ENCODE assay signal across 12 mouse cellular contexts in the genomic region with DNA sequence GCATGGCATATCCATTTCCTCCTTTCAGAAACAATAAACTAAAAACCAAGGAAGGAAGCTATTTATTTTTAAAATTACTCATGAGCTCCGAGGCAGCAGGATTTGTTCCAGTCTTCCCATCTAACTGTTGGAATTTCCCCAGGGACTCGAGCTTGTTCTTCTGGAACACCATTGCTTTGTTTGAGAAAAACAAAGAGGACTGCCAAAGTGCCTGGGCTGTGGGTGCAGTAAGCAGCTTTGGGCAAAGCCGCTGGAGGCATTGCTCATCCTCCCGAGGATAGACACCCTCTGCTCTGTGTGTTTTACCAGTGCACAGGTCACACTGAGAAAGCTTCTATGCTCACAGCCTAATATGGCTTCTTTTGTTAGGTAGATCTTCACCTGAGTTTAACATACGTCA. TPM values are rescaled to one million over a fixed set of nuclear protein-coding genes. Genes with fewer than 3 reads are reported as not detected.
DNase-seq lines count a peak whose midpoint lies in the region; ATAC-seq and TF ChIP-seq lines count a peak whose summit lies in the region.
"Had no signal": no experiment of that assay in that cellular context is flagged by ENCODE, and none has a peak within 500 bp of the region (broad histone marks: within the 10 kb centered on the region; RNA-seq: fewer than 3 reads in every experiment).

No protein-coding gene starts in this region.

- H3K4me1 ChIP-seq in hindbrain, postnatal 0 days (ENCODE audit: insufficient read depth, low read length): no peaks in the 10 kb centered on the region
- H3K4me1 ChIP-seq in hindbrain, embryonic 16.5 days (ENCODE audit: control insufficient read depth, insufficient read depth, low read depth, low read length): no peaks in the 10 kb centered on the region
- H3K4me1 ChIP-seq in midbrain, postnatal 0 days (ENCODE audit: insufficient read depth, low read length): no peaks in the 10 kb centered on the region
- peaks cover 10% of the 10 kb centered on the region; the same call in 1 of the 2 replicates for H3K4me1 ChIP-seq in midbrain, embryonic 10.5 days

- no peak for ATAC-seq in hindbrain, postnatal 0 days
- no peak for ATAC-seq in hindbrain, embryonic 16.5 days
- ATAC-seq in midbrain, postnatal 0 days (ENCODE audit: low FRiP score): no peak
- ATAC-seq: activated CD4-positive, CD25-positive, alpha-beta regulatory T cell, adult 4 months had no signal

- 18% methylated on average over 5 of the region's 5 CpGs for WGBS in hindbrain, postnatal 0 days
- WGBS in hindbrain, embryonic 16.5 days: 24% methylated on average over 5 of the region's 5 CpGs
- WGBS in midbrain, postnatal 0 days: 20% methylated on average over 5 of the region's 5 CpGs
- 26% methylated on average over 5 of the region's 5 CpGs for WGBS in midbrain, embryonic 10.5 days

- no peak overlapping the region for H3K9ac ChIP-seq in hindbrain, postnatal 0 days (replicated peaks; ENCODE audit: low read length)
- no peak overlapping the region for H3K9ac ChIP-seq in hindbrain, embryonic 16.5 days (ENCODE audit: low read depth, low read length)
- no peak overlapping the region for H3K9ac ChIP-seq in midbrain, postnatal 0 days (replicated peaks; ENCODE audit: low read length, poor library complexity, severe bottlenecking)
- H3K9ac ChIP-seq: liver, embryonic 14.5 days had no signal

- H3K27ac ChIP-seq in hindbrain, postnatal 0 days: no peak overlapping the region
- H3K27ac ChIP-seq in hindbrain, embryonic 16.5 days (ENCODE audit: low read depth, low read length): no peak overlapping the region
- H3K27ac ChIP-seq in midbrain, postnatal 0 days (ENCODE audit: low read depth, low read length): no peak overlapping the region
- H3K27ac ChIP-seq in midbrain, embryonic 10.5 days (replicated peaks): no peak overlapping the region
- H3K27ac ChIP-seq: liver, embryonic 14.5 days had no signal

- no peaks in the 10 kb centered on the region for H3K36me3 ChIP-seq in hindbrain, postnatal 0 days (ENCODE audit: insufficient read depth, low read length)
- H3K36me3 ChIP-seq in hindbrain, embryonic 16.5 days (ENCODE audit: control insufficient read depth, insufficient read depth, low read length): no peaks in the 10 kb centered on the region
- no peaks in the 10 kb centered on the region for H3K36me3 ChIP-seq in midbrain, postnatal 0 days (ENCODE audit: insufficient read depth, low read length)
- no peaks in the 10 kb centered on the region for H3K36me3 ChIP-seq in midbrain, embryonic 10.5 days

- no peak overlapping the region for H3K4me3 ChIP-seq in hindbrain, postnatal 0 days (ENCODE audit: low read length)
- H3K4me3 ChIP-seq in hindbrain, embryonic 16.5 days (ENCODE audit: low read length): no peak overlapping the region
- no peak overlapping the region for H3K4me3 ChIP-seq in midbrain, postnatal 0 days (ENCODE audit: low read depth, low read length)
- H3K4me3 ChIP-seq in midbrain, embryonic 10.5 days: no peak overlapping the region
- H3K4me3 ChIP-seq: megakaryocyte, embryonic 14.5 days had no signal

- H3K4me2 ChIP-seq in hindbrain, postnatal 0 days (ENCODE audit: low read depth, low read length): no peak overlapping the region
- no peak overlapping the region for H3K4me2 ChIP-seq in hindbrain, embryonic 16.5 days (ENCODE audit: low read length)
- no peak overlapping the region for H3K4me2 ChIP-seq in midbrain, postnatal 0 days (ENCODE audit: low read depth, low read length, poor library complexity, severe bottlenecking)

- H3K9me3 ChIP-seq in hindbrain, postnatal 0 days (ENCODE audit: low read length): no peaks in the 10 kb centered on the region
- H3K9me3 ChIP-seq in hindbrain, embryonic 16.5 days (ENCODE audit: control insufficient read depth, low read length): no peaks in the 10 kb centered on the region
- H3K9me3 ChIP-seq in midbrain, postnatal 0 days (ENCODE audit: low read length): no peaks in the 10 kb centered on the region
- no peaks in the 10 kb centered on the region for H3K9me3 ChIP-seq in midbrain, embryonic 10.5 days (replicated peaks)

- H3K27me3 ChIP-seq in hindbrain, postnatal 0 days (ENCODE audit: insufficient read depth, low read length): no peaks in the 10 kb centered on the region
- no peaks in the 10 kb centered on the region for H3K27me3 ChIP-seq in hindbrain, embryonic 16.5 days (replicated peaks; ENCODE audit: control insufficient read depth, insufficient read depth, low read length)
- no peaks in the 10 kb centered on the region for H3K27me3 ChIP-seq in midbrain, postnatal 0 days (ENCODE audit: insufficient read depth, low read length)
- H3K27me3 ChIP-seq in midbrain, embryonic 10.5 days (ENCODE audit: low read depth, poor library complexity, severe bottlenecking): no peaks in the 10 kb centered on the region
- H3K27me3 ChIP-seq: megakaryocyte, embryonic 14.5 days had no signal

- DNase-seq in adrenal gland, adult 2 months: peak; percentile 7
- DNase-seq in adrenal gland, postnatal 25 days: no peak
- DNase-seq in hindbrain, postnatal 0 days (ENCODE audit: low spot score): peak; percentile 32
- DNase-seq in midbrain, postnatal 0 days (ENCODE audit: low spot score): peak; percentile 31
- DNase-seq in midbrain, embryonic 10.5 days (ENCODE audit: low spot score): no peak
- peak; percentile 16 for DNase-seq in telencephalon, adult 2 months (ENCODE audit: low read depth, low spot score)
- no peak for DNase-seq in yolk sac, embryonic 10.5 days (ENCODE audit: low spot score)
- DNase-seq: thymus, adult 18-20 months had no signal

- TF ChIP-seq CTCF in hindbrain, postnatal 0 days (IDR thresholded peaks at IDR 0.05; ENCODE audit: low read depth): no peak
- no peak for TF ChIP-seq CTCF in midbrain, postnatal 0 days (IDR thresholded peaks at IDR 0.05)

RNA-seq across cellular contexts. Expression of a gene that starts 26.8 kb away (rescaled TPM):
- total RNA-seq in adrenal gland, adult 2 months (2021): 10 to 100 TPM; 11.4 to 15.6 TPM
- polyA plus RNA-seq in adrenal gland, adult 2 months (2012; rRNA removed): 84.0 and 88.3 TPM in 2 replicates
- 13.0 and 18.6 TPM in 2 replicates for total RNA-seq in adrenal gland, postnatal 25 days (2021)
- total RNA-seq in hindbrain, postnatal 0 days (2014; rRNA removed): 19.2 and 20.6 TPM in 2 replicates
- polyA plus RNA-seq in hindbrain, postnatal 0 days (2015; fragmentation: Nextera tagmentation; extraction: Ambion mirVana): 59.3 and 65.1 TPM in 2 replicates
- 43.1 and 46.7 TPM in 2 replicates for polyA plus RNA-seq in hindbrain, embryonic 16.5 days (2015; fragmentation: Nextera tagmentation; extraction: Ambion mirVana)
- total RNA-seq in midbrain, postnatal 0 days (2014; rRNA removed): 14.6 and 22.4 TPM in 2 replicates
- polyA plus RNA-seq in midbrain, postnatal 0 days (2015; fragmentation: Nextera tagmentation; extraction: Ambion mirVana): 60.5 and 65.9 TPM in 2 replicates
- 60.8 and 75.9 TPM in 2 replicates for polyA plus RNA-seq in midbrain, embryonic 10.5 days (2016; fragmentation: Nextera tagmentation; extraction: Ambion mirVana)

Comparison
In these comparisons a context has a peak if more than half of its experiments do, and no peak if none do; other contexts are left out.
1. DNase-seq: peak in adrenal gland, adult 2 months (single experiment), hindbrain, postnatal 0 days (single experiment), midbrain, postnatal 0 days (single experiment) and telencephalon, adult 2 months (single experiment); none in adrenal gland, postnatal 25 days (single experiment), midbrain, embryonic 10.5 days (single experiment) and yolk sac, embryonic 10.5 days (single experiment).